Mouse (Mus musculus) CD4-positive, CD25-positive, alpha-beta regulatory T cell, adult 2 months (primary cell): ENCODE data around the gene Dkk3.
"Not testable (repeated sequence)": the region's sequence is repeated elsewhere in the genome, so short reads cannot be mapped to it uniquely, and the experiment has no call there.

Experiments used
- DNase-seq: peaks from one replicate; pipeline ENCODE4 v3.0.0-alpha.2; 2012; ENCODE audit warnings: low read depth, low spot score

The Dkk3 gene

GRCm38 (mm10) chr7:112169955-112170692, 11.3 kb upstream of the Dkk3 start:
- DNase-seq: no peak

GRCm38 (mm10) chr7:112165593-112165992, 6.7 kb upstream of the Dkk3 start:
- no peak for DNase-seq

DNA sequence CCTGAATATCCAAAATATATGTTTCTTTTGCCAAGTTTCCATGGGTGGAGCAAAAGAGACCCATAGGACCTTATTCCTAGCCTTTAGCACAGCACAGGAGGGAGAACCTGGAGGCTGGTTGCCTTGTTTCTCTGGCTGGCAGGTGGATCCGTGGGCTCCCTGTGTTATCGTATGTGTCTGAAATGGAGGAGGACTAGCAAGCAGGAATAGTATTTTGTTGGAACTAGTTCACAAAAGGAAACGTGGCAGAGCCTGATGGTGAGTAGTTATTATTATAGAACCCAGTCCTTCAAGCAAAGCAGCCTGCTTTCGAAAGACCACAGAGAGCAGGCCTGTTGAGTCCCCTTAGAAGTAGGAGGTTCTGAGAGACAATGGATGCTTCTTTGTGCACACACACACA, 6.2 kb upstream of the Dkk3 start:
- DNase-seq: not testable (repeated sequence)

GRCm38 (mm10) chr7:112164430-112164829, 5.6 kb upstream of the Dkk3 start:
- DNase-seq: no peak

GRCm38 (mm10) chr7:112159835-112160234, 978 bp upstream of the Dkk3 start:
- DNase-seq: no peak

GRCm38 (mm10) chr7:112158316-112158741, 528 bp downstream of the Dkk3 start:
- no peak for DNase-seq

- no peak for DNase-seq
These were observed 1.1 kb downstream of the Dkk3 start for GRCm38 (mm10) chr7:112157584-112158315.

DNA sequence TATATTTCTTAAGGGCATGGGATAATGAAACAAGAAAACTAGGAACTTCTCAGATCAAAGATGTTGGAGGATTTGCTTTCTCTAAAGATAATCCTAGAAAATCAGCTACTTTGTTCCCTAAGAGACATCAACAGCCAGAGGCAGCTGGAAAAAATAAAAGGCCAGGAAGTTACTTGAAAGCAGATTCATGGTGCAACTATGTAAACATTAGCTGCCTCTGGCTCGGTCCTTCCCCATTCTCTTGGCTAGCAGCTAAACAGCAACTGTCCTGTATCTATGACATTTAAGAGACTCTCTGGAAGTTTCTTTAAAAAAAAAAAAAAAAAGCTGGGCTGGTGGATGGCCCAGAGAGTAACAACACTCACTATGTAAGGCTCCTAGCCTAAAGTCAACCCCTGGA, 3.7 kb downstream of the Dkk3 start:
- no peak for DNase-seq

DNA sequence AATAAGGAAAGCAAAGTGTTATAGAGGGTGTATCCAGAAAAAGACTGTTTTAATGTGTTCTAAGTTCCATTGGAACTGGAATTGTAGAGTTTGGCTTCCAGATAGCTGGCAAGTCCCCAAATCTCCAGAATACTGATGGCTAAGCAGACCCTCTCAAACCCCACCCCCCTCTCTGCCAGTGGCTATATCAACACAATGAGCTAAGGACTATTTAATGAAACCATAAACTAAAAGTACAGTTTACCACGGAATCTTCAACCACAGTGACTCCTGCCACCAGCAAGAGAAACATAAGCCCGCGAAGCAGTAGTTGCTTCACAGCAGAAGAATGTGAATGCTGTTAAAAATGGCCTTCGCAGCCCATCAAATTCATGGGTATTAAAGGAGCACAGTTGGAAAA, 4.4 kb downstream of the Dkk3 start:
- no peak for DNase-seq

DNA sequence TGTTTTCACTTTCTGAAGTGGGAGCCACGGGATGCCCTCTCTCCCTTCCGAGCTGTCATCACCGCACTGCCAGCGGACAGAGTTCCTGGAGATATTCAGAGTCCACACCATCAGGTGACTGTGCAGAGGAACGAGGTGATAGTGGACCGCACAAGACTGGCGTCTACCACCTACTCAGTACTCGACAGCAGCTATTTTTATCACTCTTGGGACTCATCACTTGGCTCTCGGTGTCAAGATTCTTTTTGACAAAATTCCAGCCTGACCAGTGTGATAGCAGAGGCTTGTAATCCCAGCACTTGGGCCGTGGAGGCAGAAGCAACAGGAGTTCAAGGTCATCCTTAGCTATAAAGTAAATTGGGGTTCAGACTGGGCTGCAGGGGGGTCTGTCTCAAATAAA, 9.7 kb downstream of the Dkk3 start:
- no peak for DNase-seq

- DNase-seq: no peak
These were observed 10.9 kb downstream of the Dkk3 start for GRCm38 (mm10) chr7:112147979-112148378.

GRCm38 (mm10) chr7:112144646-112145179, 14.1 kb downstream of the Dkk3 start:
- DNase-seq: no peak

- no peak for DNase-seq
These were observed 14.9 kb downstream of the Dkk3 start for GRCm38 (mm10) chr7:112143978-112144377.

GRCm38 (mm10) chr7:112143090-112143500, 15.8 kb downstream of the Dkk3 start:
- peak; percentile 15 for DNase-seq

- DNase-seq: no peak
These were observed 16.2 kb downstream of the Dkk3 start for GRCm38 (mm10) chr7:112142616-112143015.

- DNase-seq: no peak
These were observed 18.1 kb downstream of the Dkk3 start for GRCm38 (mm10) chr7:112140725-112141124.

DNA sequence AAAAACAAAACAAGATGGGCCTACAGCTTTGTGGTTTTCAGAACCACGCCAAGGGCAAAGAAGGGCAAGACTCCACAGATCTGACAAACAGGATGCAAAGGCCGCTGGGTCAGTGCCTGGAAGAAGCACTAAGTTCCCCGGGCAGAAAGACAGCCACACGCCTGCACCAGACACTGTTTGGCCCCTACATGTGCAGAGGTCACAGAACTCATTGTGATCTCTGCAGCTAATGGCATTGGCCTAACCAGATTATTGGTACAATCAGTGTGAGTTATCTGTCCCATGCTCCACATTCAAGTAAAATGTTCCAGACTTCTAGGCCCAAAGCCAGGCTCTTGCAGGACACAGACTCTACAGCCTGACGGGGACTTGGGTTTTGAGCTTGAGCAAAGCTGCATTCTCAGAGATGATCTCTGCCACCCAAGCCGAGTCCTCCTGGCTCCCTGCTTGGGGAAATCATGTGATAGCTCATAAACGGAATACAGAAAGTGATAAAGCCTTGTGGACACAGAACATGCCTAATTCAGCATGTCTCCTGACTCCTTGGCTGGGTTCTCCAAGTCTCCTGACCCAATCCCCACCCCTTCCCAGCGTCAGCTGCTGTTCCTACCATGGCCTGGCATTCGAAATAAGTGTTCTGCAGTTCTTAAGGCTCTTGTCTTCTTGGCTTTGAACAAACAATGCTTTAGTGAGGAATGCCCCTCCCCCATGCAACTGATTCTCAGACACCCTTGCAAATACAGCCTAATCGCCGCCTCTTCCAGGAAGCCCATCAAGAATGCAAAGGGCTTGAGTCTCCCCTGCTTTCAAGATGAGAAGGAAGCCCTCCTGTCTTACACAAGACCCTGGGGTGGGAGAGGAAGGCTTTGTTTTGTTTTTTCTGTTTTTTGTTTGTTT, 20.1 kb downstream of the Dkk3 start:
- no peak for DNase-seq

- DNase-seq: no peak
These were observed 20.7 kb downstream of the Dkk3 start for GRCm38 (mm10) chr7:112138168-112138508.

- no peak for DNase-seq
These were observed 22.3 kb downstream of the Dkk3 start for GRCm38 (mm10) chr7:112136537-112136936.

GRCm38 (mm10) chr7:112135161-112135560, 23.7 kb downstream of the Dkk3 start:
- no peak for DNase-seq

- DNase-seq: no peak
These were observed 25.6 kb downstream of the Dkk3 start for GRCm38 (mm10) chr7:112133277-112133676.

DNA sequence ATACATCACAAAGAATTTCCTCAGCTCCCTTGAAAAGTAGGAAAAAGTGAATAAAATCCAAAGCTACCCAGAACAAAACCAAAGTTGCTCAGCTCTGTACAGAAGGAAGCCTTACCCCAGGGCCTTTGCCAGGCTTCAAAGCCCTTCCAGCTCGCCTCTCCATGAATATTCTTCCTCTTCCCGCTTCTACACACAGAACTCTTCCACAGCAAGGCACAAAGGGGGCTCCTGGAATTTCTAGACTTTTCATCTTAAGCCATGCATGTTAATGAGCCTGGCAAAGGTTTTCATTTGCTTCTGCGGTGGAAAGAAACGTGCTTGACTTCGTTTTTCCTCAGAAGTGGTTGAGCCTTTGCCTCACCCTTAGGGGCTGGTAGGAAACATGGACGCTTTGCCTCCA, 26.9 kb downstream of the Dkk3 start:
- no peak for DNase-seq
